Mouse (Mus musculus) ovary, postnatal 14 days (tissue): ENCODE results near the gene Klrg2.
"Not testable (repeated sequence)": the region's sequence is repeated elsewhere in the genome, so short reads cannot be mapped to it uniquely, and the experiment has no call there.

Experiments
- DNase-seq: peaks from one replicate; pipeline ENCODE4 v3.0.0; 2022; ENCODE audit warnings: low spot score

The Klrg2 gene

GRCm38 (mm10) chr6:38636852-38637618, at the start of gene Klrg2:
Gene Klrg2, minus strand, starts transcription at chr6:38637242.
- DNase-seq = peak; percentile 37

- DNase-seq = no peak
These were observed 45.5 kb upstream of the Klrg2 start for GRCm38 (mm10) chr6:38682532-38682931.

- DNase-seq = no peak
These were observed 40.6 kb upstream of the Klrg2 start for GRCm38 (mm10) chr6:38677629-38678028.

- DNase-seq = no peak
These were observed 39.7 kb upstream of the Klrg2 start for GRCm38 (mm10) chr6:38676723-38677122.

GRCm38 (mm10) chr6:38676217-38676616, 39.2 kb upstream of the Klrg2 start:
- DNase-seq = no peak

GRCm38 (mm10) chr6:38672011-38672410, 35.0 kb upstream of the Klrg2 start:
- DNase-seq = no peak

GRCm38 (mm10) chr6:38671270-38671669, 34.2 kb upstream of the Klrg2 start:
- no peak for DNase-seq

GRCm38 (mm10) chr6:38670488-38670887, 33.4 kb upstream of the Klrg2 start:
- not testable (repeated sequence) for DNase-seq

GRCm38 (mm10) chr6:38669580-38669979, 32.5 kb upstream of the Klrg2 start:
- DNase-seq = no peak

- DNase-seq = peak; percentile 15
These were observed 25.9 kb upstream of the Klrg2 start, which contains the start of gene Clec2l for GRCm38 (mm10) chr6:38662714-38663615. Gene Clec2l, plus strand, starts transcription at chr6:38663069.

GRCm38 (mm10) chr6:38661626-38662025, 24.6 kb upstream of the Klrg2 start:
- DNase-seq = no peak

- peak; percentile 58 for DNase-seq
These were observed 13.4 kb upstream of the Klrg2 start for GRCm38 (mm10) chr6:38650263-38650937.

GRCm38 (mm10) chr6:38649545-38649944, 12.5 kb upstream of the Klrg2 start:
- no peak for DNase-seq

- DNase-seq = no peak
These were observed 6.0 kb upstream of the Klrg2 start for GRCm38 (mm10) chr6:38643039-38643438.

- no peak for DNase-seq
These were observed 5.6 kb upstream of the Klrg2 start for GRCm38 (mm10) chr6:38642593-38642992.

- DNase-seq = no peak
These were observed 4.6 kb upstream of the Klrg2 start for GRCm38 (mm10) chr6:38641645-38642044.

- DNase-seq = no peak
These were observed 4.2 kb upstream of the Klrg2 start for GRCm38 (mm10) chr6:38641228-38641627.

- no peak for DNase-seq
These were observed 3.4 kb upstream of the Klrg2 start for GRCm38 (mm10) chr6:38640401-38640800.

GRCm38 (mm10) chr6:38635941-38636851, 846 bp downstream of the Klrg2 start:
- peak; percentile 24 for DNase-seq

GRCm38 (mm10) chr6:38634461-38634860, 2.6 kb downstream of the Klrg2 start:
- DNase-seq = no peak

- DNase-seq = no peak
These were observed 4.2 kb downstream of the Klrg2 start for GRCm38 (mm10) chr6:38632826-38633225.
